Mouse (Mus musculus): ENCODE measurements around the gene Gdf7. TPM values are rescaled to one million over a fixed set of nuclear protein-coding genes. Genes with fewer than 3 reads are reported as not detected.
A peak's percentile ranks its signal among the peaks of the same experiment; 100 is the strongest.

The Gdf7 gene
- polyA plus RNA-seq, 1 experiment from 2014 or later: not detected

DNA sequence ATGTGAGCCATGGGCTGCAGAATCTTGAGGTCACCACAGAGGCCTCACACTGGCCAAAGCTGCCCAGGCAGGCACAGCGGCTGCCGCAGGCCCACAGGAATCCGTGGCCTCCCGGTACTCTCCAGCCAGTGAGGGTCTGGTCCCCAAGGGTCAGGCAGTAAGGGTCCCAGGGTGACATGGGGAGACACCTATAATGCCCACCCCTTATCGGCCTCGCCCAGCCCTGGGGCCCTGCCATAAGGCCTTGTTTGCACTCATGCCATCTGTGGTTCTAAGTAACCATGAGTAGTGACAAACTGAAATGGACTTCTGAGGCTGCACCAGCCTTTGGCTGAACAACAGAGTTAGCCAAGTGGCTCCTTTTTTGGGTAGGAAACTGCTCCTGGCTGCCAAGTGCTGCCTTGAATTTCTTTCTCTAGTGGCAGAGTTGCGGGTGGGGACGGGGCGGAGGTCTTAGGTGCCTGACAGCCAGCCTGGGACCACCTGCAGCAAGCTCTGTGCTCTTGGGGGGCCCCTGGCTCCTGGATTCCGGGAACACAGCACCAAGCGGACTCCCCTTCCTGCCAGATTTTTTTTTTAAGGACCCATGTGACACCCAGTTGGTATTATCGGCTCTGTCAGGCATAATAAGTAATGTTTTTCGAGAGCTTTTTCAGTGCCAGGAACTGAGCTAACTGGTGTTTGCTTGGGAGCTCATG lies 23.6 kb upstream of the Gdf7 start:
- DNase-seq (ENCODE audit: low spot score): peak; percentile 36
- ATAC-seq: no peak
- Histone ChIP-seq H3K27me3 (replicated peaks; ENCODE audit: insufficient read depth, low read length) (no peaks in the 10 kb centered on the region), H3K4me3 (ENCODE audit: low read depth, low read length) (no peak overlapping the region), H3K4me2 (replicated peaks; ENCODE audit: low read depth, low read length) (no peak overlapping the region), H3K36me3 (ENCODE audit: insufficient read depth, low read length) (0 out of 2 replicates have a peak, but pooled peaks cover 5% of the 10 kb centered on the region), H3K9me3 (ENCODE audit: low read length) (no peaks in the 10 kb centered on the region), H3K9ac (replicated peaks; ENCODE audit: low read depth) (no peak overlapping the region), H3K4me1 (ENCODE audit: insufficient read depth, low read depth, low read length) (peaks cover 7% of the 10 kb centered on the region), H3K27ac (ENCODE audit: low read length) (no peak overlapping the region)
- WGBS: 87% methylated on average over 13 of the region's 13 CpGs
- TF ChIP-seq EP300 (IDR thresholded peaks at IDR 0.05) (no peak), CTCF (IDR thresholded peaks at IDR 0.05) (no peak)

GRCm38 (mm10) chr12:8324086-8324485 lies 22.3 kb upstream of the Gdf7 start:
- Histone ChIP-seq H3K4me1 (ENCODE audit: insufficient read depth, low read depth, low read length) (peaks cover 7% of the 10 kb centered on the region), H3K4me2 (replicated peaks; ENCODE audit: low read depth, low read length) (no peak overlapping the region), H3K4me3 (ENCODE audit: low read depth, low read length) (no peak overlapping the region), H3K9ac (replicated peaks; ENCODE audit: low read depth) (no peak overlapping the region), H3K27ac (ENCODE audit: low read length) (no peak overlapping the region), H3K27me3 (replicated peaks; ENCODE audit: insufficient read depth, low read length) (no peaks in the 10 kb centered on the region), H3K36me3 (ENCODE audit: insufficient read depth, low read length) (0 out of 2 replicates have a peak, but pooled peaks cover 3% of the 10 kb centered on the region), H3K9me3 (ENCODE audit: low read length) (no peaks in the 10 kb centered on the region)
- ATAC-seq (no peak), DNase-seq (ENCODE audit: low spot score) (no peak)
- TF ChIP-seq CTCF (IDR thresholded peaks at IDR 0.05) (no peak), EP300 (IDR thresholded peaks at IDR 0.05) (no peak)
- 83% methylated on average over 10 of the region's 10 CpGs for WGBS

DNA sequence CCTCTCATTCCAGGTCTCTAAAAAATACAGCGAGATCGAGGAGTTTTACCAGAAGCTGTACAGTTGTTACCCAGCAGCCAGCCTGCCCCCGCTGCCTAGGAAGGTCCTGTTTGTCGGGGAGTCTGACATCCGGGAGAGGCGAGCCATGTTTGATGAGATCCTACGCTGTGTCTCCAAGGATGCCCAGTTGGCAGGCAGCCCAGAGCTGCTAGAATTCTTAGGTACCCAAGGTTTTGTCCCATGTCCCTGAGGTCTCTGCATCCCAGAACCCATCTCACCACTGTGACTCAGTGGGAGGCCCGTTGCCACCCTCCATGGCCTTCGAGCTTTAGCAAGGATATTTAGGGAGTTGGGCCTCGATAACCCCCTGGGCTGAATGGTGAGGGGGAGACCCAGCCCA lies 19.8 kb upstream of the Gdf7 start:
- Histone ChIP-seq H3K27ac (ENCODE audit: low read length) (no peak overlapping the region), H3K27me3 (replicated peaks; ENCODE audit: insufficient read depth, low read length) (no peaks in the 10 kb centered on the region), H3K9me3 (ENCODE audit: low read length) (no peaks in the 10 kb centered on the region), H3K4me3 (ENCODE audit: low read depth, low read length) (no peak overlapping the region), H3K36me3 (ENCODE audit: insufficient read depth, low read length) (no peaks in the 10 kb centered on the region), H3K9ac (replicated peaks; ENCODE audit: low read depth) (no peak overlapping the region), H3K4me2 (replicated peaks; ENCODE audit: low read depth, low read length) (no peak overlapping the region), H3K4me1 (ENCODE audit: insufficient read depth, low read depth, low read length) (no peaks in the 10 kb centered on the region)
- WGBS: 76% methylated on average over 10 of the region's 10 CpGs
- ATAC-seq: no peak
- no peak for DNase-seq (ENCODE audit: low spot score)
- TF ChIP-seq CTCF (IDR thresholded peaks at IDR 0.05) (no peak), EP300 (IDR thresholded peaks at IDR 0.05) (no peak)

DNA sequence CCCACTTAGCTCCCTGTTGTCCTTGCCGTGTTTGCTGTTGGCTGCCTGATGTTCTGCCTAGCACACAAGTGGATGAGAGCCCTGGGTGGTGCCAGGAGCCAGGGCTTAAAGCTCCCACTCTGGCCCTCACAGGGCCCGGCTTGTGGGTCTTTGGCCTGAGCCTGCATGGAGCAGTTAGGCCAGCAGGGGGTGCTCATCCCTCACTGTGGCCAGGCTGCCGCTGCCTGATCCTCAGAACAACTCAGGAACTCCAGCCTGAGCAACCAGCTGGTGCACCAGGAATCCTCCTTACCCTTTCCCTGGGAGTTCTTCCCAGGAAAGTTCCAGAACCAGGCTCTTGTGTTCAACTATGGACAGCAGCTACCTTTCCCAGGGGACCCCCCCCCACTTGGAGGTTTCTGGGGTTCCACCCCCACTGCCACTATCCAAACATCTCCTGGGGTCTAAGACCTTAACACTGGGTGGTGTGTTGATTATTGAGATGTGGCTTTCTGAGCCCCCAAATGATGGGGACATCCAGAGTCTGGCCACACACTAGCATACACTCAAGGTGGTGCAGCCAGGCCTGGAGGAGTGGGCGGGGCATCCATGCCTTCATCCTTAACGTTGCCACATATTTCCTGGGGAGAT lies 18.4 kb upstream of the Gdf7 start:
- Histone ChIP-seq H3K27me3 (replicated peaks; ENCODE audit: insufficient read depth, low read length) (no peaks in the 10 kb centered on the region), H3K9ac (replicated peaks; ENCODE audit: low read depth) (no peak overlapping the region), H3K4me1 (ENCODE audit: insufficient read depth, low read depth, low read length) (no peaks in the 10 kb centered on the region), H3K4me3 (ENCODE audit: low read depth, low read length) (no peak overlapping the region), H3K27ac (ENCODE audit: low read length) (no peak overlapping the region), H3K36me3 (ENCODE audit: insufficient read depth, low read length) (no peaks in the 10 kb centered on the region), H3K4me2 (replicated peaks; ENCODE audit: low read depth, low read length) (no peak overlapping the region), H3K9me3 (ENCODE audit: low read length) (no peaks in the 10 kb centered on the region)
- TF ChIP-seq CTCF (IDR thresholded peaks at IDR 0.05) (peak; percentile 96), EP300 (IDR thresholded peaks at IDR 0.05) (no peak)
- 37% methylated on average over 5 of the region's 5 CpGs for WGBS
- ATAC-seq (peak; percentile 69), DNase-seq (ENCODE audit: low spot score) (peak; percentile 80)

DNA sequence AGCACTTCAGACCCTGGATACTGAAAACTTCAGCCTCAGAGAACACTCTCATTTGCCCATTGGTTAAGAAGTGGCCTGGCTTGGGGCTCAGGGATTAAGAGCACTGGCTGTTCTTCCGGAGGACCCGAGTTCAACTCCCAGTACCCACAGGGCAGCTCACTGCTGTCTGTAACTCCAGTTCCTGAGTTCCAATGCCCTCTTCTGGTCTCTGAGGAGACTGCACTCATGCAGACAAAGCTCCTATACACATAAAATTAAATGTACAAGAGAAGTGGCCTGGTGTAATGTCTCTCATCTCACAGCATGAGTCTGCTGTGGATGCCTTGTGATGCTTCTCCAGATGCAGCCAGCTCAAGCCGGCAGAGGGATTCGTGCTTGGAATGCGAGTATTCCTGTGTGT lies 14.8 kb upstream of the Gdf7 start:
- no peak for DNase-seq (ENCODE audit: low spot score)
- WGBS: 86% methylated on average over 5 of the region's 5 CpGs
- Histone ChIP-seq H3K27me3 (replicated peaks; ENCODE audit: insufficient read depth, low read length) (no peaks in the 10 kb centered on the region; the same call in 1 of the 2 replicates), H3K4me1 (ENCODE audit: insufficient read depth, low read depth, low read length) (0 out of 2 replicates have a peak, but pooled peaks cover 2% of the 10 kb centered on the region), H3K9me3 (ENCODE audit: low read length) (no peaks in the 10 kb centered on the region), H3K27ac (ENCODE audit: low read length) (no peak overlapping the region), H3K9ac (replicated peaks; ENCODE audit: low read depth) (no peak overlapping the region), H3K4me3 (ENCODE audit: low read depth, low read length) (no peak overlapping the region), H3K36me3 (ENCODE audit: insufficient read depth, low read length) (no peaks in the 10 kb centered on the region), H3K4me2 (replicated peaks; ENCODE audit: low read depth, low read length) (no peak overlapping the region)
- ATAC-seq: no peak
- TF ChIP-seq EP300 (IDR thresholded peaks at IDR 0.05) (no peak), CTCF (IDR thresholded peaks at IDR 0.05) (peak; percentile 36)

- Histone ChIP-seq H3K9ac (replicated peaks; ENCODE audit: low read depth) (peak overlapping the region; percentile 47), H3K4me1 (ENCODE audit: insufficient read depth, low read depth, low read length) (0 out of 2 replicates have a peak, but pooled peaks cover 2% of the 10 kb centered on the region), H3K9me3 (ENCODE audit: low read length) (no peaks in the 10 kb centered on the region), H3K27ac (ENCODE audit: low read length) (no peak overlapping the region), H3K4me3 (ENCODE audit: low read depth, low read length) (peak overlapping the region; percentile 61), H3K4me2 (replicated peaks; ENCODE audit: low read depth, low read length) (peak overlapping the region; percentile 91), H3K36me3 (ENCODE audit: insufficient read depth, low read length) (no peaks in the 10 kb centered on the region), H3K27me3 (replicated peaks; ENCODE audit: insufficient read depth, low read length) (peaks cover 4% of the 10 kb centered on the region; the same call in 1 of the 2 replicates)
- no peak for DNase-seq (ENCODE audit: low spot score)
- peak; percentile 13; the same call in 1 of the 2 replicates for ATAC-seq
- TF ChIP-seq CTCF (IDR thresholded peaks at IDR 0.05) (no peak), EP300 (IDR thresholded peaks at IDR 0.05) (no peak)
- 17% methylated on average over 12 of the region's 12 CpGs for WGBS
Measured at GRCm38 (mm10) chr12:8313773-8314172, 12.0 kb upstream of the Gdf7 start.

Measured in lung, postnatal 0 days (tissue).